Mouse (Mus musculus) effector memory CD4-positive, alpha-beta T cell, adult 5 months (primary cell): ENCODE measurements around the gene 1700047I17Rik2. TPM values are rescaled to one million over a fixed set of nuclear protein-coding genes. Genes with fewer than 3 reads are reported as not detected.

Experiments used
- polyA plus RNA-seq: library from polyadenylated mRNA; unstranded; fragments of 100-300 nt; shearing (Covaris generic); gene quantifications from one replicate; pipeline ENCODE4 v1.2.1, GENCODE M21; 2017

The 1700047I17Rik2 gene
- polyA plus RNA-seq, result not detected

DNA sequence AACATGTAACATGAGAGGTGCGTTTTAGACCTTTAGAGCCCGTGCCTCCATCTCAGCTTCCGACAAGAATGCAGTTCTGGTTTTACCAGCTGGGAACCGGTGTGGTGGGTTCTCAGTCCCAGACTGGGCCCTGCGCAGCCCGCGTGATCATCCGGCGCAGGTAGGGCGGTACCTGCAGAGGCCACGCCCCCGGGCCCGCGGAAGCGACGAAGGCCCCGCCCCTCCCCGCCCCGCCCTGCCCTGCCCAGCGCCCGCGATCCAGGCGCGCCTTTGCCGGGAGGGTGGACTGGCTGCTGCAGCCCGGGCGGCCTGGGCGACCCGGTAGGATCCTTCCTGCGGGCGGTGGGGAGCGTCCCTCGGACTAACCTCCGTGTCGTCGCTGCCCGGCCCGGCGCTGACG, at the start of gene 1700047I17Rik2:
Gene 1700047I17Rik2, plus strand, starts transcription at position 287 of the 400 bp plus-strand sequence.

GRCm38 (mm10) chr12:55154559-55155448, 44.6 kb upstream of the 1700047I17Rik2 start, which contains the start of gene Srp54b:
TSS of gene Srp54b (plus strand) at chr12:55155104.

DNA sequence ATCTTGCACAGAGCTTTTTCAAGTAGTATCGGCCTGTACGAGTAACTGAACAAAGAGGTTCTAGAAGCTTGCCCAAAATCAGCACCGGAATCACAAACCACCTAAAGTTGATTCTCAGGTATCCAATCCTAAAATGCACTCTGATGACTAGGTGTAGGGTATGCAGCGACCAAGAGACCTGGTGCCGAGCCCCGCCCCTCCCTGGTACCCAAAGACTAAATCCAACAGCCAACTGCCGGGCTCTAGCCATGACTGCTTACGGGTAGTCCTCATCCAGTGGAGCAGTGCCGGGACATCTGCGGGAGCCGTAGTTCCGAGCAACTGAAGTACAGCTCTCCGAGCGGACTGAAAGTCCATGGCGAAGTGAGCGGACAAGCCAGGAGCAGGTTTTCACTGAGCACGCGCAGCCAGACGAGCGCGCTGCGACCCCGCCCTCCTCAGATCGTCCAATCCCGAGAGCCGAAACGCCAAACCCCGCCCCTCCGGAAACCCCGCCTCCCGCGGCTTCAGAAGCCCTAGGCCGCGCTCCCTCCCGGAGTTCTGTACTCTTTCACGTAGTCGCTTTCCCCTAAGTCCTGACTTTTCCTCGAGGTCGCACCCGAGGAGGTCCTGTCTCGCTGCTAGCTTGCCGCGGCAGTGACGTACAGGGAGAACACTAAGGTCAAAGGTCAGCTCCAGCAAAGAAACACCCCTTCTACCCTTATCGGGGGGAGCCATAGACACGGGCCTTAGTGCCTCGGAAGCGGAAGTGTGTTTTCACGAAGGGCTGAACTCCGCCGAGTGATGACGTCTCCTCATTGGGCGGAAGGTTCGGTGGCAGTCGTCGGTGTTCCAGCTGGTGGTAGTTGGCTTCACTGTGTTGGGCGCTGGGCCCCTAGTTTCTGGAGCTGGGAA, 30.5 kb downstream of the 1700047I17Rik2 start, which contains the start of gene Srp54c:
Gene Srp54c, plus strand, starts transcription at position 543 of the 894 bp plus-strand sequence.

Other genes with a start within 250 kb of the 1700047I17Rik2 start
- 3.8 TPM for gene Gm20403, start 213.1 kb upstream of the 1700047I17Rik2 start, polyA plus RNA-seq
- gene Baz1a, start 185.2 kb upstream of the 1700047I17Rik2 start, polyA plus RNA-seq, result 238 TPM
- 30.5 TPM for gene 2700097O09Rik, start 119.5 kb upstream of the 1700047I17Rik2 start, polyA plus RNA-seq
- gene Srp54a, start 119.3 kb upstream of the 1700047I17Rik2 start, polyA plus RNA-seq, result 179 TPM
- 50.0 TPM for gene Fam177a, start 75.1 kb upstream of the 1700047I17Rik2 start, polyA plus RNA-seq
- gene Srp54b, start 44.5 kb upstream of the 1700047I17Rik2 start, polyA plus RNA-seq, result 64.4 TPM
- 105 TPM for gene Srp54c, start 30.6 kb downstream of the 1700047I17Rik2 start, polyA plus RNA-seq
- 6.6 TPM for gene 1110008L16Rik, start 100.0 kb downstream of the 1700047I17Rik2 start, polyA plus RNA-seq
- gene Ppp2r3c, start 103.4 kb downstream of the 1700047I17Rik2 start, polyA plus RNA-seq, result 14.5 TPM
- gene Psma6, start 184.6 kb downstream of the 1700047I17Rik2 start, polyA plus RNA-seq, result 165 TPM